Mouse (Mus musculus) intestine, postnatal 0 days (tissue): ENCODE data around the gene Cacnb3. TPM values are rescaled to one million over a fixed set of nuclear protein-coding genes. Genes with fewer than 3 reads are reported as not detected.

Source experiments
- ATAC-seq: fragments of 200-750 bp; cut with Nextera tagmentation; 2 replicates; pipeline ENCODE4 v1.8.0; 2017; ENCODE audit warnings: mild to moderate bottlenecking, moderate TSS enrichment, moderate library complexity
- H3K27ac ChIP-seq: fragments of 300-500 bp; sonication (generic); 2 replicates; pipeline ENCODE4 v1.5.1; 2014; ENCODE audit warnings: mild to moderate bottlenecking, low read depth, low read length, moderate library complexity
- H3K27me3 ChIP-seq: fragments of 300-500 bp; sonication (generic); replicated peaks from 2 replicates; pipeline ENCODE4 v1.6.1; 2014; ENCODE audit warnings: low read length, mixed read lengths; ENCODE audit not compliant: control insufficient read depth, insufficient read depth
- H3K36me3 ChIP-seq: fragments of 300-500 bp; sonication (generic); 2 replicates; pipeline ENCODE4 v1.6.1; 2014; ENCODE audit warnings: mild to moderate bottlenecking, moderate library complexity; ENCODE audit not compliant: control insufficient read depth, insufficient read depth
- H3K4me1 ChIP-seq: fragments of 300-500 bp; sonication (generic); replicated peaks from 2 replicates; pipeline ENCODE4 v1.6.1; 2014; ENCODE audit warnings: antibody characterized with exemption, low read length, mixed read lengths; ENCODE audit not compliant: control insufficient read depth, insufficient read depth
- H3K4me2 ChIP-seq: fragments of 300-500 bp; sonication (generic); replicated peaks from 2 replicates; pipeline ENCODE4 v1.6.1; 2014; ENCODE audit warnings: low read depth, mild to moderate bottlenecking, moderate library complexity
- H3K4me3 ChIP-seq: fragments of 300-500 bp; sonication (generic); 2 replicates; pipeline ENCODE4 v1.5.1; 2014; ENCODE audit warnings: low read depth, low read length
- H3K9ac ChIP-seq: fragments of 300-500 bp; sonication (generic); 2 replicates; pipeline ENCODE4 v1.6.1; 2014; ENCODE audit warnings: mild to moderate bottlenecking, low read depth, low read length
- H3K9me3 ChIP-seq: fragments of 300-500 bp; sonication (generic); 2 replicates; pipeline ENCODE4 v1.6.1; 2016; ENCODE audit warnings: mixed run types; ENCODE audit not compliant: control insufficient read depth
- CTCF ChIP-seq: sonication (generic); IDR thresholded peaks from 2 replicates; pipeline ENCODE4 v1.5.1; 2016; ENCODE audit warnings: low read depth, mild to moderate bottlenecking, control low read depth, antibody characterized with exemption, moderate library complexity
- WGBS: fragments of 180-500 bp; shearing (Covaris S2); extraction: QIAGEN DNeasy Blood & Tissue Kit; methylation state at CpG from one replicate; pipeline ENCODE4 v1.1.7; 2014; 5-methylcytosine and 5-hydroxymethylcytosine counted together
- polyA plus RNA-seq: library from polyadenylated mRNA; unstranded; fragments of >200 nt; fragmentation: Nextera tagmentation; extraction: Ambion mirVana; gene quantifications from 2 replicates; pipeline ENCODE4 v1.2.1, GENCODE M21; 2015

Cacnb3 gene
- polyA plus RNA-seq, 1 experiment from 2014 or later, result 10.3 TPM

- 29% methylated on average over 9 of the region's 9 CpGs for WGBS
Measured at GRCm38 (mm10) chr15:98614551-98614950, 16.1 kb upstream of the Cacnb3 start.

GRCm38 (mm10) chr15:98614971-98615370, 15.7 kb upstream of the Cacnb3 start:
- Histone ChIP-seq H3K36me3 (no peaks in the 10 kb centered on the region), H3K4me3 (no peak overlapping the region), H3K9me3 (no peaks in the 10 kb centered on the region), H3K4me2 (peak overlapping the region; percentile 22), H3K4me1 (no peaks in the 10 kb centered on the region), H3K27ac (peak overlapping the region; percentile 78), H3K9ac (no peak overlapping the region), H3K27me3 (no peaks in the 10 kb centered on the region)
- TF ChIP-seq CTCF, result peak; percentile 37
- peak; percentile 65 for ATAC-seq
- WGBS, result 31% methylated on average over 6 of the region's 6 CpGs

More at GRCm38 (mm10) chr15:98614551-98614950, 16.1 kb upstream of the Cacnb3 start:
- Histone ChIP-seq H3K4me3 (no peak overlapping the region), H3K9ac (no peak overlapping the region), H3K4me2 (no peak overlapping the region), H3K27ac (peak overlapping the region; percentile 78), H3K4me1 (no peaks in the 10 kb centered on the region), H3K9me3 (no peaks in the 10 kb centered on the region), H3K36me3 (no peaks in the 10 kb centered on the region), H3K27me3 (no peaks in the 10 kb centered on the region)
- no peak for TF ChIP-seq CTCF
- ATAC-seq, result no peak

GRCm38 (mm10) chr15:98615751-98616150, 14.9 kb upstream of the Cacnb3 start:
- Histone ChIP-seq H3K27me3 (no peaks in the 10 kb centered on the region), H3K4me1 (no peaks in the 10 kb centered on the region), H3K4me2 (peak overlapping the region; percentile 35), H3K27ac (peak overlapping the region; percentile 78; the same call in 1 of the 2 replicates), H3K36me3 (no peaks in the 10 kb centered on the region), H3K4me3 (no peak overlapping the region), H3K9me3 (no peaks in the 10 kb centered on the region), H3K9ac (no peak overlapping the region)
- WGBS, result 62% methylated on average over 6 of the region's 6 CpGs
- no peak for ATAC-seq
- TF ChIP-seq CTCF, result no peak

- H3K27me3 ChIP-seq, result no peaks in the 10 kb centered on the region
- H3K27ac ChIP-seq, result peak overlapping the region; percentile 78
- no peaks in the 10 kb centered on the region for H3K4me1 ChIP-seq
- no peaks in the 10 kb centered on the region for H3K9me3 ChIP-seq
- peak; percentile 91 for ATAC-seq
- peak overlapping the region; percentile 35 for H3K4me2 ChIP-seq
- H3K36me3 ChIP-seq, result no peaks in the 10 kb centered on the region
- peak overlapping the region; percentile 7; the same call in 1 of the 2 replicates for H3K4me3 ChIP-seq
- H3K9ac ChIP-seq, result 0 out of 2 replicates have a peak overlapping the region, but pooled peaks have one; percentile 22
- 28% methylated on average over 20 of the region's 20 CpGs for WGBS
- TF ChIP-seq CTCF, result no peak
Measured at GRCm38 (mm10) chr15:98616362-98617175, 14.1 kb upstream of the Cacnb3 start.

- Histone ChIP-seq H3K4me3 (no peak overlapping the region; the same call in 1 of the 2 replicates), H3K36me3 (no peaks in the 10 kb centered on the region), H3K4me1 (no peaks in the 10 kb centered on the region), H3K9me3 (no peaks in the 10 kb centered on the region), H3K27ac (peak overlapping the region; percentile 78), H3K9ac (no peak overlapping the region), H3K27me3 (no peaks in the 10 kb centered on the region), H3K4me2 (peak overlapping the region; percentile 35)
- WGBS, result under 1% methylated on average over 12 of the region's 12 CpGs
- peak; percentile 87 for TF ChIP-seq CTCF
- peak; percentile 23 for ATAC-seq
Measured at GRCm38 (mm10) chr15:98617176-98617537, 13.5 kb upstream of the Cacnb3 start.

GRCm38 (mm10) chr15:98622199-98622598, 8.4 kb upstream of the Cacnb3 start:
- Histone ChIP-seq H3K27me3 (no peaks in the 10 kb centered on the region), H3K36me3 (no peaks in the 10 kb centered on the region), H3K27ac (no peak overlapping the region), H3K4me1 (no peaks in the 10 kb centered on the region), H3K4me2 (no peak overlapping the region), H3K9ac (no peak overlapping the region), H3K9me3 (no peaks in the 10 kb centered on the region), H3K4me3 (no peak overlapping the region)
- WGBS, result 19% methylated on average over 7 of the region's 7 CpGs
- no peak for TF ChIP-seq CTCF
- no peak for ATAC-seq
